Mouse (Mus musculus) ES-E14 (cell line): Measurements from ENCODE around the gene Lrrc55. TPM values are rescaled to one million over a fixed set of nuclear protein-coding genes. Genes with fewer than 3 reads are reported as not detected.

Experiments
- DNase-seq: peaks from one replicate; pipeline ENCODE4 v3.0.0-alpha.2; 2013; ENCODE audit warnings: low read depth, low spot score
- H3K27ac ChIP-seq: 2 replicates; pipeline ENCODE4 v1.5.1; 2012; ENCODE audit warnings: low read depth, mild to moderate bottlenecking, low read length, moderate library complexity, mixed read lengths; ENCODE audit not compliant: poor library complexity, insufficient read depth, severe bottlenecking
- H3K36me3 ChIP-seq: 2 replicates; pipeline ENCODE4 v1.6.1; 2012; ENCODE audit warnings: mild to moderate bottlenecking, low read length, moderate library complexity, mixed read lengths; ENCODE audit not compliant: control insufficient read depth, poor library complexity, insufficient read depth, severe bottlenecking
- H3K4me1 ChIP-seq, 2 experiments: fragments of 150-350 bp in 1 of 2; sonication (generic) in 1 of 2; 2 replicates each; pipeline ENCODE4 v1.6.1; 2012; ENCODE audit warnings: low read length in 2 of 2, mild to moderate bottlenecking in 1 of 2, mixed read lengths in 1 of 2; ENCODE audit not compliant: control insufficient read depth in 2 of 2, insufficient read depth in 2 of 2, poor library complexity in 1 of 2
- H3K4me3 ChIP-seq, 2 experiments: fragments of 150-350 bp in 1 of 2; sonication (generic) in 1 of 2; 2 replicates each; pipeline ENCODE4 v1.5.1; 2012; ENCODE audit warnings: low read length in 2 of 2, low read depth in 1 of 2, mild to moderate bottlenecking in 1 of 2, mixed read lengths in 1 of 2; ENCODE audit not compliant: insufficient read depth in 1 of 2, poor library complexity in 1 of 2, severe bottlenecking in 1 of 2
- H3K9ac ChIP-seq: 2 replicates; pipeline ENCODE4 v1.6.1; 2012; ENCODE audit warnings: low read depth, mild to moderate bottlenecking, low read length, mixed read lengths; ENCODE audit not compliant: poor library complexity, insufficient read depth, severe bottlenecking
- H3K9me3 ChIP-seq: fragments of 150-350 bp; sonication (generic); 2 replicates; pipeline ENCODE4 v1.6.1; 2012; ENCODE audit warnings: low read depth, mild to moderate bottlenecking, low read length; ENCODE audit not compliant: control insufficient read depth, insufficient read depth
- CHD2 ChIP-seq: IDR thresholded peaks from 2 replicates; pipeline ENCODE4 v1.6.1; 2014; ENCODE audit warnings: mild to moderate bottlenecking, low read depth, low read length, inconsistent platforms
- HCFC1 ChIP-seq: IDR thresholded peaks from 2 replicates; pipeline ENCODE4 v1.6.1; 2012; ENCODE audit warnings: low read length, inconsistent platforms, borderline replicate concordance; ENCODE audit not compliant: insufficient read depth
- MAFK ChIP-seq: IDR thresholded peaks from 2 replicates; pipeline ENCODE4 v1.6.1; 2014; ENCODE audit warnings: mild to moderate bottlenecking, low read depth, low read length, inconsistent platforms; ENCODE audit not compliant: insufficient read depth
- ZC3H11A ChIP-seq: IDR thresholded peaks from 2 replicates; pipeline ENCODE4 v1.6.1; 2012; ENCODE audit warnings: low read depth, mild to moderate bottlenecking, inconsistent platforms, low read length, borderline replicate concordance
- ZNF384 ChIP-seq: IDR thresholded peaks from 2 replicates; pipeline ENCODE4 v1.6.1; 2012; ENCODE audit warnings: low read depth, low read length, inconsistent platforms
- in situ Hi-C, 2 experiments: fragments of 600-800 bp; cut with MboI; formaldehyde crosslinking; loops; one replicate each; pipeline ENCODE4 v1.15.1; 2025; ENCODE audit warnings: low sequenced_read_pairs in 2 of 2, inconsistent platforms in 1 of 2; ENCODE audit not compliant: unreplicated experiment in 2 of 2
- total RNA-seq: library from RNA; depleted of rRNA; stranded (reverse); fragments of 300-350 nt; gene quantifications from 2 replicates; pipeline ENCODE4 v1.2.3, GENCODE M21; 2012

Lrrc55 gene
- total RNA-seq, 1 experiment: 0.36 TPM

DNA sequence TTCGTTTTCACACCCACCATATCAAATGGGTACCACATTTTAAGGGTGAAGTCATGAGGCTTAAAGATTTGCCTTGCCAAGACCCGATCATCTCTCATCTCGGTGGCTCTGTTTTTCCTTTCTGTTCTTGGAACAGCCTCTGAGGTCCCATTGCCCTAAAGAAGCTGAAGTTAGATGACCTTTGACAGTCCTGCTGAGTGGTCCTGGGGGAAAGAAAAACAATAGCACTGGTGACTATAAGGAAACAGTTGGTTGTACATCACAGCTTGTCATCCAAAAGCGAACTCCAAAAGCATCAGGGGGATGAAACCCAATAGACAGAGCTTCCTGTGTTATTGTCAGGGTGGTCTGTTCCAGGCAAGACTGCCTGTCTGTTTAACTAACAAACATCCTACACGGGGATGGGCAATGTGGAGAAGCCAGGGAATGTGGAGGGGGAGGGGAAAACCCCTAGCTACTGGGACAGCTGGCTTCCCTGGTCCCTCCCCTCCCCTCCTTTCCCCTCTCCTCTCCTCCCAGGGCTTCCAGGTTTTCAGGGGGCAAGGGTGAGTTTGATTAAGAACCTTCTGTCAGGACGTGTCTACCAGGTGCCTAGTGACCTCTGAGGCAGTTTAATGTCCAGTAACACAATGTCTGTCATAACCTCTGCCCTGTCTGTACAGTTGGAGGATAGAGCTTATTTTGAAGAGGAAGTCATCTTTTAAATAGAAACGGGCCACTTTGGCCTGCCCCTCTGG is 33.5 kb downstream of the Lrrc55 start:
- H3K27ac ChIP-seq: no peak overlapping the region
- H3K36me3 ChIP-seq: no peaks in the 10 kb centered on the region
- no peak overlapping the region for H3K9ac ChIP-seq
- no peak for TF ChIP-seq MAFK
- no peak for TF ChIP-seq ZC3H11A
- TF ChIP-seq CHD2: no peak
- TF ChIP-seq ZNF384: no peak
- no peak for TF ChIP-seq HCFC1
- no peak for DNase-seq
- no peaks in the 10 kb centered on the region for H3K9me3 ChIP-seq
- no peaks in the 10 kb centered on the region for H3K4me1 ChIP-seq
- H3K4me3 ChIP-seq: no peak overlapping the region
- in situ Hi-C loops: no loop called here

DNA sequence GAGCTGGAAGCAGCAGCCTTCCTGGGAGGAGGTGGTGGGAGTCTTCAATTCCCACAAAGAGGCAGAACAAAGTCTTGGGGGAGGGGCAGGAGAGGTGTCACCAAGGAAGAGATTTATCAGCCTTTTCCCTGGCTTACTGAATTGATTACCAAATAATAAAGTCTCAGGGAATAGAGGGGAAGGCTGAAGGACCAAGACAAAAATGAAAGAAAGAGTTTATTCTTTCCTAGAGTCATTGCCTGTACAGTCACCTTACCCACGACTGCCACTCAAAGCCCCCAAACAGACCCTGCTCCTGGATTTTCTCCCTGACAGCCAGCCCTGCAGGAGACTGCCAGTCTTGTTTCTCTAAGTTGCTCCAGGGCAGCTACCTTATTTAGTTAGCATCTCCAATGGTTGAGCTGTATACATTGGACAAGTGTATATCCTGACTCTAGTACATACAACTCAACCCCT is 35.3 kb downstream of the Lrrc55 start:
- no peak overlapping the region for H3K4me3 ChIP-seq
- H3K36me3 ChIP-seq: no peaks in the 10 kb centered on the region
- in situ Hi-C loops: no loop called here
- no peak for TF ChIP-seq MAFK
- no peak for TF ChIP-seq ZC3H11A
- no peak for TF ChIP-seq HCFC1
- TF ChIP-seq CHD2: no peak
- TF ChIP-seq ZNF384: no peak
- no peak overlapping the region for H3K9ac ChIP-seq
- H3K27ac ChIP-seq: no peak overlapping the region
- H3K4me1 ChIP-seq: no peaks in the 10 kb centered on the region
- H3K9me3 ChIP-seq: no peaks in the 10 kb centered on the region
- no peak for DNase-seq

DNA sequence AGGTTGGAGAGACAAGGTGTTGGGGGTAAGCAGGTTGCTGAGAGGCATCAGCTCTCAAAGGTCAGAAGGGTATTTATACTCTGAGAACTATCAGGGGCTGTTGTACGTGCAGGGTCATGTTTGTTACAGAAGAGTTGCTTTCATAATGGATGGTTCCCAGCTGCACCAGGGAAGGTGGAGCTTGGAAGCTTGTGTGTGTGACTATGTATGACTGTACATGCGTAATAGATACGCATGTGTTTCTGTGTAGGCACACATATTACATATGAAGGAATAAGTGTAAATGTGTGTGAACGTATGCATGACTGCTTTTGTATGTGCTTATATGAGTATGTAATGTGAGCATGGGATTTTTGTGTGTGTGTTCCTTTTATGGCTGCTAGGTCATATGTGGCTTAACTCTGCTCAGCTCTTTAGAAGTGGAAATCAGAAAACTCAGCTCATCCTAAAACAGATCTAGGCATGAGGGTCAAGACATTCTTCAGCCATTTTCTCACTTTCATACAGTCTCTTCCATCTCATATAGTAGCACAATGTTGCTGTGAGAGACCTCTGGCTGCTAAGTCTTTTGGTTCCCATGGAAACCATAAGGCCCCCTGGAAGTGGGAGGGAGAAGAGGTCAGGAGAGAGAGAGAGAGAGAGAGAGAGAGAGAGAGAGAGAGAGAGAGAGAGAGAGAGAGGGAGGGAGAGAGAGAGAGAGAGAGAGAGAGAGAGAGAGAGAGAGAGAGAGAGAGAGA is 35.9 kb downstream of the Lrrc55 start:
- no peak for DNase-seq
- TF ChIP-seq ZNF384 (no peak), ZC3H11A (no peak), HCFC1 (no peak), CHD2 (no peak), MAFK (no peak)
- in situ Hi-C loops: no loop called here
- no peaks in the 10 kb centered on the region for H3K9me3 ChIP-seq
- no peaks in the 10 kb centered on the region for H3K4me1 ChIP-seq
- H3K9ac ChIP-seq: no peak overlapping the region
- no peak overlapping the region for H3K27ac ChIP-seq
- H3K4me3 ChIP-seq: no peak overlapping the region
- no peaks in the 10 kb centered on the region for H3K36me3 ChIP-seq

DNA sequence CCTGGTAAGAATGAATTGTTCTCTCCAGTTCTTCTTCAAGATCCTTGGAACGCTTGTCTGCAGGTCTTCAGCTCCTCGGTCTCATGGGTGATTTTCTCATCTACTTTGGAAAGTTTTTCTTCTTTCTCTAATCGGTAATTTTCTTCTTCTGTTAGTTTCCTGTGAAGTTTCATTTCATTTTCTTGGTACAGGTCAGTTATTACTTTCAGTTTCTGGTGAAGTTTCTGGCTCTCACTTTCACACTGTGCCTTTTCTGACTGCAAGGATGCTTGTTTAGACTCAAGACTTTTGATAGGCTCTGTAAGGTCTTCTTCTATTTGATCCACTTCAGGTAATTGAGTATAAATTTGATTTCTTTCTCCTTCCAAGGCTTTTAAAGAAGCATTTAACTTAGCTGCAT is 39.6 kb downstream of the Lrrc55 start:
- Histone ChIP-seq H3K4me1 (no peaks in the 10 kb centered on the region), H3K9ac (no peak overlapping the region), H3K9me3 (no peaks in the 10 kb centered on the region), H3K36me3 (no peaks in the 10 kb centered on the region), H3K4me3 (no peak overlapping the region), H3K27ac (no peak overlapping the region)
- no peak for TF ChIP-seq CHD2
- TF ChIP-seq MAFK: no peak
- no peak for TF ChIP-seq ZNF384
- no peak for TF ChIP-seq HCFC1
- no peak for TF ChIP-seq ZC3H11A
- in situ Hi-C loops: no loop called here
- no peak for DNase-seq
